In the genomic region with DNA sequence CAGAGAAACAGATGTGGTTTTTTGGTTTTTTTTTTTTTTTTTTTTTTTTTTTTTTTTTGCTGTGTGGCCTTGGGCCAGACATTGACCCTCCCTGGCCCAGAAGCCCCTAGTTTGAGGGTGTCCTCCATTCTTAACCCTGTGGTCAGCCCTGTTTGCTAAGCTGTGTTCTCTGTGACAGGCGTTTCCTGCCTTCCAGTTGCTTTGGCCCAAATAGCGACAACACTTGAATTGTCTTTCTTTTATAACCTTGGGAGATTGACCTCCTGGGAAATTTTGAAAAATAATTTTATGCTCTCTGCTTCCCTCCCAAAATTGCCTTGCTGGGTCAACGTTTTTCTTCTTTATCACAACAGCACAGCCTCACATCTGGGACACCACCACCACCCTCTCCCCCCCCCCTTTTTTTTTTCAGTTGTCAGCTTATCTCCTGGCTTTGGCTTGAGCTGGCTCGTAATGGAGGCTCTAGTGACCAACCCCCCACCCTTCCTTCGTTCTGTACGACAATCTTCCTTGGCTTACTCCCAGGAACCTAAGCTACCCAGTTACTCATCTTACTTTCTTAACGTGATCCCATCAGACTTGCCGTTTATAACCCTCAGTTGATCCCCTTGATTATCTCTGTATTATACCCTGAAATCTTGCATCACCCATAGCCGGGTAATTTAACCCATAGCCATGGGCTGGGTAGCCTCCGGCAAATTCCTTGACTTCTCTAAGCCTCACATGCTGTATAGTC, we compare ENCODE assay signal across 15 mouse cellular contexts. TPM values are rescaled to one million over a fixed set of nuclear protein-coding genes. Genes with fewer than 3 reads are reported as not detected.
DNase-seq lines count a peak whose midpoint lies in the region; ATAC-seq lines count a peak whose summit lies in the region.
"Had no signal": no experiment of that assay in that cellular context is flagged by ENCODE, and none has a peak within 500 bp of the region (broad histone marks: within the 10 kb centered on the region; RNA-seq: fewer than 3 reads in every experiment).

No protein-coding gene starts in this region.

- DNase-seq in kidney, adult 8-10 months: no peak
- DNase-seq in c-Kit-positive CD71-positive TER-119-positive erythroid progenitor cells, embryonic 14.5 days (ENCODE audit: low spot score): peak; percentile 28
- DNase-seq in liver, embryonic 13.5 days: peak; percentile 27
- DNase-seq in urinary bladder, postnatal 14 days (ENCODE audit: low spot score): no peak
- no peak for DNase-seq in right cerebral cortex, postnatal 14 days
- DNase-seq: gastrocnemius, postnatal 25 days; lung, postnatal 36 days; right cerebral cortex, postnatal 25 days; thymus, postnatal 4 days had no signal

- H3K9me3 ChIP-seq in kidney, embryonic 15.5 days (replicated peaks): no peaks in the 10 kb centered on the region; the same call in 1 of the 2 replicates
- H3K9me3 ChIP-seq in liver, embryonic 13.5 days (replicated peaks): peaks cover 8% of the 10 kb centered on the region
- H3K9me3 ChIP-seq: limb, embryonic 15.5 days; midbrain, embryonic 13.5 days had no signal

- no peaks in the 10 kb centered on the region for H3K36me3 ChIP-seq in kidney, embryonic 15.5 days
- no peaks in the 10 kb centered on the region for H3K36me3 ChIP-seq in liver, embryonic 13.5 days
- H3K36me3 ChIP-seq: heart, embryonic 12.5 days; limb, embryonic 15.5 days; midbrain, embryonic 13.5 days had no signal

- H3K27ac ChIP-seq in kidney, embryonic 15.5 days: peak overlapping the region; percentile 74
- H3K27ac ChIP-seq in liver, embryonic 13.5 days: peak overlapping the region; percentile 82
- H3K27ac ChIP-seq: limb, embryonic 15.5 days; midbrain, embryonic 13.5 days had no signal

- H3K4me2 ChIP-seq in kidney, embryonic 15.5 days: no peak overlapping the region
- peak overlapping the region; percentile 41 for H3K4me2 ChIP-seq in liver, embryonic 13.5 days
- H3K4me2 ChIP-seq: heart, embryonic 12.5 days; limb, embryonic 15.5 days; midbrain, embryonic 13.5 days had no signal

- peaks cover 10% of the 10 kb centered on the region for H3K27me3 ChIP-seq in kidney, embryonic 15.5 days
- peaks cover 1% of the 10 kb centered on the region; the same call in 1 of the 2 replicates for H3K27me3 ChIP-seq in liver, embryonic 13.5 days
- H3K27me3 ChIP-seq: midbrain, embryonic 13.5 days had no signal

- H3K9ac ChIP-seq in kidney, embryonic 15.5 days: no peak overlapping the region
- no peak overlapping the region for H3K9ac ChIP-seq in liver, embryonic 13.5 days
- H3K9ac ChIP-seq: heart, embryonic 12.5 days; limb, embryonic 15.5 days; midbrain, embryonic 13.5 days had no signal

- ATAC-seq in kidney, embryonic 15.5 days (replicated peaks; ENCODE audit: low FRiP score): no peak
- peak; percentile 43 for ATAC-seq in liver, embryonic 13.5 days (ENCODE audit: low read depth)
- no peak for ATAC-seq in activated CD4-positive, CD25-positive, alpha-beta regulatory T cell, adult 4 months
- ATAC-seq: inflammation-experienced regulatory T-cells, adult 6 months; midbrain, embryonic 13.5 days had no signal

- H3K4me3 ChIP-seq in kidney, embryonic 15.5 days (replicated peaks): no peak overlapping the region
- H3K4me3 ChIP-seq in liver, embryonic 13.5 days (replicated peaks): no peak overlapping the region
- H3K4me3 ChIP-seq: heart, embryonic 12.5 days; limb, embryonic 15.5 days; midbrain, embryonic 13.5 days had no signal

- H3K4me1 ChIP-seq in kidney, embryonic 15.5 days: peaks cover 44% of the 10 kb centered on the region
- H3K4me1 ChIP-seq in liver, embryonic 13.5 days (replicated peaks): peaks cover 55% of the 10 kb centered on the region

- WGBS in kidney, embryonic 15.5 days: 51% methylated on average over 10 of the region's 10 CpGs
- WGBS in liver, embryonic 13.5 days (ENCODE audit: insufficient replicate concordance): 29% methylated on average over 10 of the region's 10 CpGs

RNA-seq across cellular contexts. Expression of gene Cryba4, which starts 8.6 kb away (rescaled TPM):
- polyA plus RNA-seq in kidney, embryonic 15.5 days (2015; fragmentation: Nextera tagmentation; extraction: Ambion mirVana): 0.99 and 1.1 TPM in 2 replicates
- polyA plus RNA-seq in liver, embryonic 13.5 days (2015; fragmentation: Nextera tagmentation; extraction: Ambion mirVana): 0.33 and 0.60 TPM in 2 replicates
- polyA plus RNA-seq in activated CD4-positive, CD25-positive, alpha-beta regulatory T cell, adult 4 months (2017; shearing (Covaris generic)): not detected

RNA-seq across cellular contexts. Expression of gene Crybb1, which starts 11.9 kb away (rescaled TPM):
- 2.1 and 2.4 TPM in 2 replicates for polyA plus RNA-seq in kidney, embryonic 15.5 days (2015; fragmentation: Nextera tagmentation; extraction: Ambion mirVana)
- polyA plus RNA-seq in liver, embryonic 13.5 days (2015; fragmentation: Nextera tagmentation; extraction: Ambion mirVana): 0.23 and 0.30 TPM in 2 replicates
- not detected for polyA plus RNA-seq in activated CD4-positive, CD25-positive, alpha-beta regulatory T cell, adult 4 months (2017; shearing (Covaris generic))

RNA-seq across cellular contexts. Expression of gene Tpst2, which starts 32.8 kb away (rescaled TPM):
- polyA plus RNA-seq in kidney, embryonic 15.5 days (2015; fragmentation: Nextera tagmentation; extraction: Ambion mirVana): 53.4 and 60.0 TPM in 2 replicates
- 35.4 and 36.0 TPM in 2 replicates for polyA plus RNA-seq in liver, embryonic 13.5 days (2015; fragmentation: Nextera tagmentation; extraction: Ambion mirVana)
- polyA plus RNA-seq in activated CD4-positive, CD25-positive, alpha-beta regulatory T cell, adult 4 months (2017; shearing (Covaris generic)): 10 to 100 TPM; 75.0 to 86.1 TPM

Comparison
In these comparisons a context has a peak if more than half of its experiments do, and no peak if none do; other contexts are left out.
1. DNase-seq: peak in c-Kit-positive CD71-positive TER-119-positive erythroid progenitor cells, embryonic 14.5 days (single experiment) and liver, embryonic 13.5 days (single experiment); none in kidney, adult 8-10 months (0 of 2), urinary bladder, postnatal 14 days (single experiment) and right cerebral cortex, postnatal 14 days (single experiment).